Mouse (Mus musculus): ENCODE measurements around the gene Chst14. TPM values are rescaled to one million over a fixed set of nuclear protein-coding genes. Genes with fewer than 3 reads are reported as not detected.

Gene Chst14
- polyA plus RNA-seq, 1 experiment from 2014 or later = 16.4 TPM

DNA sequence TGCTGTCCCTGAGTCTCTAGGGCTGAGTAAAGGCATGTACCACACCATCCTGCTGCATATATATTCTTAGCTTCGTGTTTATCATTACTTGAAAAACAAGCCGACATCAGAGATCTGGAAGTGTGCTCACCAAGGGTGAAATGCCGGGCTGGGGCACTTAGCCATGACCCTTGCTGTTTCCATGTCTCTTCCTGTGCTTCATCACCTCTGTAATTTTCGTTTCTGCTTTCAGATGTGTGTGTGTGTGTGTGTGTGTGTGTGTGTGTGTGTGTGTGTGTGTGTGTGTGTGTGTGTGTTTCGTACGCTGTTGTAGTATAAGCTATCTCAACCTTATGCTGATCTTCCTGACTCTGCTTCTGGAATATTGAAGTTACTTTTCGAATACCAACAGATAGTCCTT lies 15.0 kb downstream of the Chst14 start:
- no peak for ATAC-seq (replicated peaks; ENCODE audit: low FRiP score)

DNA sequence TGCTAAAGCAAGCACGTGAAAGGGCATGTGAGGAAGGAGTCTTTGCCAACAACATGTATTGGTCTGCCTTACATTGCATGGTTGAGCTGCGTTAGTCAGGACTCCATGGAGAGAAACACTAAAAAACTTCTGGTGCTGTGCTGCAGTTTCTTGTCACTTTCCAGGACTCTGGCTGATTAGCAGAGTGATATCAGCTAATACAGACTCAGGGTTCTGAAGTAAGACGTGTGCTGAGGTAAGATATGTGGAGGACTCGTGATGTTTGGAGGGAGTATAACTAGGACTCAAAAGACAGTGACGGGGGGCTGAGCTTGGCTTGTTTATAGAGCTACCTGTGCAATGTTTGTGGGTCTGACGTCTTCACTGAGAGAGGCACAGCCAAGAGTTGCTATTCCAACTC lies 16.9 kb downstream of the Chst14 start:
- no peaks in the 10 kb centered on the region for H3K27me3 ChIP-seq (replicated peaks; ENCODE audit: control insufficient read depth, insufficient read depth, low read length)
- no peaks in the 10 kb centered on the region for H3K36me3 ChIP-seq (ENCODE audit: control insufficient read depth, insufficient read depth, low read length)
- H3K9ac ChIP-seq (ENCODE audit: low read depth, low read length) = no peak overlapping the region
- H3K9me3 ChIP-seq (ENCODE audit: control insufficient read depth, low read length) = no peaks in the 10 kb centered on the region
- ATAC-seq (replicated peaks; ENCODE audit: low FRiP score) (peak; percentile 69), DNase-seq (ENCODE audit: low spot score) (no peak)
- H3K27ac ChIP-seq (ENCODE audit: low read depth, low read length) = no peak overlapping the region
- no peak overlapping the region for H3K4me2 ChIP-seq
- 67% methylated on average over 6 of the region's 6 CpGs for WGBS
- H3K4me1 ChIP-seq (replicated peaks; ENCODE audit: control insufficient read depth, insufficient read depth, low read length) = no peaks in the 10 kb centered on the region; the same call in 1 of the 2 replicates
- H3K4me3 ChIP-seq (ENCODE audit: low read depth, low read length) = no peak overlapping the region

More for the DNA sequence above, 15.0 kb downstream of the Chst14 start:
- Histone ChIP-seq H3K4me1 (replicated peaks; ENCODE audit: control insufficient read depth, insufficient read depth, low read length) (0 out of 2 replicates have a peak, but pooled peaks cover 3% of the 10 kb centered on the region), H3K9ac (ENCODE audit: low read depth, low read length) (no peak overlapping the region), H3K9me3 (ENCODE audit: control insufficient read depth, low read length) (no peaks in the 10 kb centered on the region), H3K4me3 (ENCODE audit: low read depth, low read length) (no peak overlapping the region), H3K27ac (ENCODE audit: low read depth, low read length) (no peak overlapping the region), H3K27me3 (replicated peaks; ENCODE audit: control insufficient read depth, insufficient read depth, low read length) (no peaks in the 10 kb centered on the region), H3K4me2 (no peak overlapping the region), H3K36me3 (ENCODE audit: control insufficient read depth, insufficient read depth, low read length) (no peaks in the 10 kb centered on the region)
- no peak for DNase-seq (ENCODE audit: low spot score)
- 71% methylated on average over 7 of the region's 7 CpGs for WGBS

DNA sequence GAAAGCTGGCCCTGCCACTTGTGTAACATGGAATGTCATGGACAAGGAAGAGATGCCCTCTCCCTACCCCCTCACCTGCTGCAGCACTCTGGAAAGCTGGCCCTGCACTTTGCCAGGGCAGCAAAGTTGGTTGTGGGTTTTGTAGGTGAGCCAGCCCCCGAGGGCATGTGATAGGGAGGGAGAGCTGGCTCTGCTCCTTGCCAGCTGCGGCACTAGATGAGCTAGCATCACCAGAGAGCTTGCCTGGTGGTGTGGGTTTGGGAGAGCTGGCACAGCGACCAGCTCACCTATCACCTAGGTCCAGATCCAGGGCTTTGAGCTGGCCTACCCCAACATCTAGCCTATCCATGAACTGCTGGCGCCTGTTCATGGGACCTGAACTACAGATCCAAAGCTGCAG lies 22.5 kb downstream of the Chst14 start:
- no peak for ATAC-seq (replicated peaks; ENCODE audit: low FRiP score)
- H3K36me3 ChIP-seq (ENCODE audit: control insufficient read depth, insufficient read depth, low read length) = no peaks in the 10 kb centered on the region

DNA sequence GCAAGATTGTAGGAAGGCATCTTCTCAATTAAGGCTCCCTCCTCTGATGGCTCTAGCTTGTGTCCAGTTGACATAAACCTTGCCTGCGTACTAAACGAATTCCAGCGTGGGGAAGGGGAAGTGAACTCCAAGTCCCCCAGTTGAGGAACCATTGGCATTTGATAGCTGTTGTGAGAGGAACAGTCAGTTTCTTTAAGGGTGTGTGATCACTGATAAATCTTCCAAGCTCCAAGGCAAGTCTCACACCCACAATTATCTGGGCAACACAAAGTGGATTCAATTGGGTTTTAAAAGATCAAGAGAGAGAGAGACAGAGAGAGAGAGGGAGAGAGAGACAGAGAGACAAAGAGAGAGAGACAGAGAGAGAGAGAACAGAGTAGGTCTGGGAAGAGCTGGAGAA lies 23.4 kb downstream of the Chst14 start:
- DNase-seq (ENCODE audit: low spot score) (no peak), ATAC-seq (replicated peaks; ENCODE audit: low FRiP score) (peak; percentile 61)
- no peak overlapping the region for H3K27ac ChIP-seq (ENCODE audit: low read depth, low read length)
- WGBS = 29% methylated on average over 3 of the region's 3 CpGs
- no peak overlapping the region for H3K4me3 ChIP-seq (ENCODE audit: low read depth, low read length)
- H3K27me3 ChIP-seq (replicated peaks; ENCODE audit: control insufficient read depth, insufficient read depth, low read length) = no peaks in the 10 kb centered on the region
- no peaks in the 10 kb centered on the region for H3K36me3 ChIP-seq (ENCODE audit: control insufficient read depth, insufficient read depth, low read length)
- no peaks in the 10 kb centered on the region for H3K9me3 ChIP-seq (ENCODE audit: control insufficient read depth, low read length)
- no peak overlapping the region for H3K9ac ChIP-seq (ENCODE audit: low read depth, low read length)
- H3K4me2 ChIP-seq = peak overlapping the region; percentile 5; the same call in 1 of the 2 replicates
- no peaks in the 10 kb centered on the region; the same call in 1 of the 2 replicates for H3K4me1 ChIP-seq (replicated peaks; ENCODE audit: control insufficient read depth, insufficient read depth, low read length)

More for the DNA sequence above, 22.5 kb downstream of the Chst14 start:
- Histone ChIP-seq H3K27ac (ENCODE audit: low read depth, low read length) (no peak overlapping the region), H3K4me1 (replicated peaks; ENCODE audit: control insufficient read depth, insufficient read depth, low read length) (no peaks in the 10 kb centered on the region; the same call in 1 of the 2 replicates), H3K9ac (ENCODE audit: low read depth, low read length) (no peak overlapping the region), H3K9me3 (ENCODE audit: control insufficient read depth, low read length) (no peaks in the 10 kb centered on the region), H3K4me3 (ENCODE audit: low read depth, low read length) (no peak overlapping the region), H3K27me3 (replicated peaks; ENCODE audit: control insufficient read depth, insufficient read depth, low read length) (no peaks in the 10 kb centered on the region), H3K4me2 (no peak overlapping the region)
- DNase-seq (ENCODE audit: low spot score) = no peak
- WGBS = 80% methylated on average over 4 of the region's 4 CpGs

DNA sequence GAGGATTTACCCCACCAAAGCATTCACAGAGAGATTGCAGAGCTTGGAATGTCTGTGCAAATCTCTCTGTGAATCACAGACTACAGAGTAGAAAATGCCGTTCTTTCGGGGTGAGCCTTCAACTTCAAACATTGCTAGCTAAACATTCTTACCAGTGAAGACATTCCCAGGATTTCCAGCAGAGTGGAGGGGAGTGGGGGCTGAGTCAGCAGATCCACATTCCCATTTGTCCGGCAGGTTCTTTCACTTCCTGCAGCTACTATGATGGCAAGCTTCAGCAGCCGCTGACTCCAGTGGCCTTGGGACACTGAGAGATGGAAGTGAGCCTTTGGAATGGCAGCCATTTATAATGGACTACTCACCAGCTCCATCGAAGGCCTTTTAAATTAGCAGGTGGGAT lies 30.2 kb downstream of the Chst14 start:
- H3K4me1 ChIP-seq (replicated peaks; ENCODE audit: control insufficient read depth, insufficient read depth, low read length) = peaks cover 12% of the 10 kb centered on the region
- H3K27me3 ChIP-seq (replicated peaks; ENCODE audit: control insufficient read depth, insufficient read depth, low read length) = no peaks in the 10 kb centered on the region
- H3K4me3 ChIP-seq (ENCODE audit: low read depth, low read length) = no peak overlapping the region
- H3K36me3 ChIP-seq (ENCODE audit: control insufficient read depth, insufficient read depth, low read length) = no peaks in the 10 kb centered on the region
- no peak overlapping the region for H3K4me2 ChIP-seq
- H3K27ac ChIP-seq (ENCODE audit: low read depth, low read length) = no peak overlapping the region
- no peaks in the 10 kb centered on the region for H3K9me3 ChIP-seq (ENCODE audit: control insufficient read depth, low read length)
- DNase-seq (ENCODE audit: low spot score) (no peak), ATAC-seq (replicated peaks; ENCODE audit: low FRiP score) (no peak)
- WGBS = 74% methylated on average over 5 of the region's 5 CpGs
- H3K9ac ChIP-seq (ENCODE audit: low read depth, low read length) = no peak overlapping the region

DNA sequence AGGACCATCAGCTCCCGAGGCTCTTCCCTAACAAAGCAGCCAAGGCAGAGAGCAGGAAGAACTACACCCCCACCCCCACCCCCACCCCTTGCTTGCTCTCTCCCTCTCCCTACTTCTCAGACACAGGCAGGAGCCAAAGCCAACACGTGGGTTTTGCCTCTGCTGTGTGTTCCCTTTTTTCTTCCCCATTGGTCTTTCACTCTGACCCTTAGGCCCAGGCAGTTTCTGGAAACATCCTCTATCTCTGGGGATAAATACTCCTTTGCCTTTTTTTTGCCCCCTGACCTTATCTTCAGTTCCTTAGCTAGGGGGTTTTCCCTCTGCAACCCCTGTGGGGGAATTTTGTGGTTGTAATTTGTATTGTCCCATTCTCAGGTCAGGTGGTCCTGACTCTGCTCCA lies 33.3 kb downstream of the Chst14 start:
- Histone ChIP-seq H3K4me3 (ENCODE audit: low read depth, low read length) (no peak overlapping the region), H3K27me3 (replicated peaks; ENCODE audit: control insufficient read depth, insufficient read depth, low read length) (no peaks in the 10 kb centered on the region), H3K4me1 (replicated peaks; ENCODE audit: control insufficient read depth, insufficient read depth, low read length) (peaks cover 26% of the 10 kb centered on the region), H3K27ac (ENCODE audit: low read depth, low read length) (no peak overlapping the region), H3K9me3 (ENCODE audit: control insufficient read depth, low read length) (no peaks in the 10 kb centered on the region), H3K36me3 (ENCODE audit: control insufficient read depth, insufficient read depth, low read length) (no peaks in the 10 kb centered on the region), H3K4me2 (no peak overlapping the region), H3K9ac (ENCODE audit: low read depth, low read length) (peak overlapping the region; percentile 3; the same call in 1 of the 2 replicates)
- no peak for DNase-seq (ENCODE audit: low spot score)
- no peak for ATAC-seq (replicated peaks; ENCODE audit: low FRiP score)
- 21% methylated on average over 2 of the region's 2 CpGs for WGBS

DNA sequence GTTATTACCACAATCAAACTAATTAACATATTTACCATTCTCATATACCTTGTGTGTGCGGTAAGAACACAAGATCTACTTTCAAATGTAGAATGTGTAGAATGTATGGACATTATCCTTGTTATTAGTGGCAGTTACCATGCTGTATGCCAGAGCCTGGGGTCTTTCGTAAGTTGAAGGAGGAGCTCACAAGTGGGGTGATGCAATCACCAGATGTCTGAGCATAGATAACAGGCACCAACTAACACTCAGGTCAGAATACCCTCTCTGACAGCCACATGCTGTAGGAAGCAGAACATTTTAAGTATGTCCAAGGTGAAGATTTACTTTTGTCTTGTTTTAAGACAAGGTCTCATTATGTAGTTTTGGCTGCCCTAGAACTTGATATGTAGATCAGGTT lies 34.1 kb downstream of the Chst14 start:
- 67% methylated on average over 2 of the region's 2 CpGs for WGBS
- Histone ChIP-seq H3K4me2 (peak overlapping the region; percentile 16; the same call in 1 of the 2 replicates), H3K27me3 (replicated peaks; ENCODE audit: control insufficient read depth, insufficient read depth, low read length) (no peaks in the 10 kb centered on the region), H3K9ac (ENCODE audit: low read depth, low read length) (no peak overlapping the region; the same call in 1 of the 2 replicates), H3K4me1 (replicated peaks; ENCODE audit: control insufficient read depth, insufficient read depth, low read length) (peaks cover 26% of the 10 kb centered on the region), H3K9me3 (ENCODE audit: control insufficient read depth, low read length) (no peaks in the 10 kb centered on the region), H3K27ac (ENCODE audit: low read depth, low read length) (peak overlapping the region; percentile 49), H3K4me3 (ENCODE audit: low read depth, low read length) (no peak overlapping the region), H3K36me3 (ENCODE audit: control insufficient read depth, insufficient read depth, low read length) (no peaks in the 10 kb centered on the region)
- DNase-seq (ENCODE audit: low spot score) (no peak), ATAC-seq (replicated peaks; ENCODE audit: low FRiP score) (0 out of 2 replicates have a peak, but pooled peaks have one; percentile 46)

DNA sequence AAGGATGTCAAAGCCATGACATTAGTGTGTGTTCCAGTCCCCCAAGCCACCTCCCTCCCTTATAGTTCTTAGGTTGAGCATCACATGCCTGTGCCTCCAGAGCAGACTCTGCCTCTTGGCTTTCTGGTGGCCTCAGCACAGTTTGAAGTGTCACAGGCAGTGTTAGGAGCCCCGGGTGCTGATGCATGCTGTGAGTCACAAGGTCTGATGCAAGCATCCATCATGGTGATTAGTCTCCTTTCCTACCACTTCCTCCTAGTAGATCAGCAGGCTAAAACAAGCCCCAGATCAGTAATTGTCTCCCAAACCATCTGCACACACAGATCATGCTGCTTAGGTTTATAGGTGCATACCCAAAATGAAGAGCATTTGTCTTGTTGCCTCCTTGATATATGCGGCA lies 35.2 kb downstream of the Chst14 start:
- Histone ChIP-seq H3K4me3 (ENCODE audit: low read depth, low read length) (no peak overlapping the region), H3K27ac (ENCODE audit: low read depth, low read length) (peak overlapping the region; percentile 22; the same call in 1 of the 2 replicates), H3K4me2 (no peak overlapping the region), H3K27me3 (replicated peaks; ENCODE audit: control insufficient read depth, insufficient read depth, low read length) (no peaks in the 10 kb centered on the region), H3K36me3 (ENCODE audit: control insufficient read depth, insufficient read depth, low read length) (no peaks in the 10 kb centered on the region), H3K4me1 (replicated peaks; ENCODE audit: control insufficient read depth, insufficient read depth, low read length) (peaks cover 26% of the 10 kb centered on the region), H3K9me3 (ENCODE audit: control insufficient read depth, low read length) (no peaks in the 10 kb centered on the region), H3K9ac (ENCODE audit: low read depth, low read length) (no peak overlapping the region)
- ATAC-seq (replicated peaks; ENCODE audit: low FRiP score) (no peak), DNase-seq (ENCODE audit: low spot score) (no peak)
- 43% methylated on average over 2 of the region's 2 CpGs for WGBS

DNA sequence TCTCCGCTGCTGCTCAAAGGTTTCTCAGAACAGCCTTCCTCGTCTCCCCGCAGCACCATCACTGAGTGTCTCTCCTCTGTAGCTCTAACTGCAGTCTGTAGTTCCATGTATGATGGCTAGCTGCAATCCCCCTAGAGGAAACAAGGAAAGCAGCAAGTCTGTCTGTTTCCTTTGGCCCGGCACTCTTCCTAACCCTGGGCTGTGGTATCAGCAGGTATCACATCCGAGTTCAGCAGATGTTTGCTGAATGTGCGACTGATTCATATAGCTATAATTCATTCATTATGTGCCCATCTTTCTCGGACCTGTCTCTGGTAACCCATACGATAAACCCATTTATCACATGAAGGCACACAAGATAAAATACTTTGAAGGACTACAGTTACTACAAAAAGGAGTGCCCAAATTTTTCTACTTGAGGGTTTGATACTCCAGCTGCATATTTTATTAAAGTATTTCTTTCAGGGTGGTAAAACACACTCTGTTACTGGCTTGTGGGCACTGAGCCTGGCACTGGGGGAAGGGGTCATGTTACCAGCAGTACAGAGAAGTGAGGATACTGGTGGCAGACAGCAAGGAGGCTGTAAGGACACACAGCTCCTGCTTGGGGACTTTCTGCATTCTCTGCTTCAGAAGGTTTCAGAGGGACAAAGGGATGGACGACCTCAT lies 36.8 kb downstream of the Chst14 start:
- Histone ChIP-seq H3K4me1 (replicated peaks; ENCODE audit: control insufficient read depth, insufficient read depth, low read length) (peaks cover 26% of the 10 kb centered on the region), H3K27me3 (replicated peaks; ENCODE audit: control insufficient read depth, insufficient read depth, low read length) (no peaks in the 10 kb centered on the region), H3K4me3 (ENCODE audit: low read depth, low read length) (no peak overlapping the region), H3K9ac (ENCODE audit: low read depth, low read length) (no peak overlapping the region), H3K4me2 (no peak overlapping the region), H3K27ac (ENCODE audit: low read depth, low read length) (peak overlapping the region; percentile 60), H3K36me3 (ENCODE audit: control insufficient read depth, insufficient read depth, low read length) (no peaks in the 10 kb centered on the region), H3K9me3 (ENCODE audit: control insufficient read depth, low read length) (no peaks in the 10 kb centered on the region)
- 38% methylated on average over 9 of the region's 9 CpGs for WGBS
- no peak for DNase-seq (ENCODE audit: low spot score)
- peak; percentile 79 for ATAC-seq (replicated peaks; ENCODE audit: low FRiP score)

Data from liver, embryonic 11.5 days (tissue).